Mouse (Mus musculus) cerebellum, postnatal 4 days (tissue): ENCODE results near the gene Vti1a.

ENCODE experiments used
- DNase-seq, 2 experiments: peaks; one replicate each; pipeline ENCODE4 v3.0.0; 2022; ENCODE audit warnings: low spot score in 2 of 2, mixed read lengths in 1 of 2

The Vti1a gene

DNA sequence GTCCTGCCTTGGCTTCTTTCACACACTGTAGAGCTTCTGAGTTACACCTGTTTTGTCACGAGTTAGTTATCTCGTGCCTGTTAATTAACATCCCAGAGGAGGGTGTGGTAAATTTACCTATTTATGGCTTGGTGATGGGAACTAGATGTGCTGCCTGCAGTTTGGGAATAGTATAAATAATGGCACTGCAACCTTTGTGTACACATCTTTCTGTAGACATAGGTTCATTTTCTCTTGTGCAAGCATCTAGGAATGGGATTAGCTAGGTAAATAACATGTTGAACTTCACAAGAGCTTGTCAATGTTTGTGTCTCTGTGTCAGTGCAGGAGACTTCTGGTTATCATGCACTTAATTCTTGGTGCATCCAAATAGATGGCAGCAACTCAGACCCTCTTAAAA, 204.1 kb downstream of the Vti1a start:
- no peak for DNase-seq

DNA sequence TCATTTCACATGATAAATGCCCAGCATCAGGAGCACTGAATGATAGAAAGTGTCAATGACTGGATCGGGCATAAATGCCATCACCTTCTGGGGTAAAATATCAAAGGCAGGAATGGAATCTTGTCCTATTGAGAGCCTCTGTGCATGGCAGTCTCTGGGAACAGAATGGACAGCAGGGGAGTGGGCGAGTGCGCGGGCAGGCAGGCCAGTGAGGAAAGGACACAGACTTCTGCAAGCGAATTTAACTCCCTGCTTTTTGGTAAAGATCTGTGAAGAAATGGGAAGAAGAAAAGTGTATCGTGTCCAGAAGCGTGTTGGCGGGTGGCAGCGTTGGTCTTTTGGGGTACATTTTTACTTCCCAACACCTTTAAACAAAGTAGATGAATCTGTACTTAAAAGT, 207.2 kb downstream of the Vti1a start:
- DNase-seq, result no peak

DNA sequence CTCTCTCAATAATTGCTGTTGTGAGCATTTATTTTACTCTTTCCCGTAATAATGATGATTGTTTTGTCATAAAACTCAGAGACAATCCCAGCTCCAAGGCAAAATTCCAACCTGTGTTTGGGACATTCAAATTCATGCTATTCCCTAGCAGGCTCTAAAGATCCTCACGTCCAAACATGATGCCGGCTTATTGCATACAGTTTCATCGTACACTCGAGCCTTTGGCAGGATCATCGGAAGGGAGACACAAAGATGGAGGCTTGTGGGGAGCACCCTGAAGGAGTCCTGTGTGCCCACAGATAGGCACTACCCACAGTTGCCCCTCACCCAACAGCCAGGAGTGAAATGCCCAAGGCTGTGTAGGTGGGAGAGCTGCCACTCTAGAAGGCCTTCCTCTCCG, 208.3 kb downstream of the Vti1a start:
- DNase-seq, result no peak

DNA sequence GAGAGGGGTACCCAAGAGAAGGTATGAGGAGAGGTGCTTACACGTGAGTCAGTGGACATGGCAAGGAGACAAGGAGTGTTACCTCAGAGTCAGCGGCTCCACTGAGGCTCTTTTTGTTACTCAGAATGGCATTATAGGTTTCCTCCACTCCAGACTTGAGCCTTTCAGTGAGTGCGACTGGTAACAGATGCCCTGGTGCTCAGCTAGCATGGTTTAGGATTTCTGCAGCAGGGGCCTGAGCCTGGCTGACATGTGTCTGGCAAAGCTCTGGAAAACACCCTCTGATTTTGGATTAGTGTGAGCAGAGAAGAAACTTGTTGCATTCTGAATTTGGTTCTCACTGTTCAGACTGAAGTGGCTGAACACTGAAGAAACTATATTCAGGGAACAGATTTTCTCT, 209.0 kb downstream of the Vti1a start:
- DNase-seq, result no peak

DNA sequence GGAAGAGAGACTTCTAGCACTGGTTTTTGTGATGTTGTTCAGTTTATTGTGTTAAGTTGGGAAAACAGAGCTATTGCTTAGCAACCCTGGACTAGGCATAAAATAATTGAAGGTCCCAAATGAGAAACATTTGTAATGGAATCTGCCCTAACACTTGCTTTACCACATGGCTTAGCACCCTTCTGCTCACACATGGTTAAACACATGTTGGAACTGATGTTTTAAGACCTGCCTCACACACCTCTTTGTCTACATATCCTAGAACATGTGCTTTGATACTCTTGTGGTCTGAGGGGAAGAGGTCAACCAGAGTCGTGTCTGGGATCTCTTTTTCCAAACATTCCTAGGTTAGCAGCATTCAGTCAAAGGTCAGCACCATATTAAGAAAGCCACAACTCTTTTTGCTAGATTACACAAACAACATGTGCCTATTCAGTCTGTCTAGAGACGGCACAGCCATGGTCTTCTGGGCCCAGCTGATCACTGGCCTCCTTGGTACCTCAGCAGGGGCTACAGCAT, 210.7 kb downstream of the Vti1a start:
- DNase-seq, result no peak

DNA sequence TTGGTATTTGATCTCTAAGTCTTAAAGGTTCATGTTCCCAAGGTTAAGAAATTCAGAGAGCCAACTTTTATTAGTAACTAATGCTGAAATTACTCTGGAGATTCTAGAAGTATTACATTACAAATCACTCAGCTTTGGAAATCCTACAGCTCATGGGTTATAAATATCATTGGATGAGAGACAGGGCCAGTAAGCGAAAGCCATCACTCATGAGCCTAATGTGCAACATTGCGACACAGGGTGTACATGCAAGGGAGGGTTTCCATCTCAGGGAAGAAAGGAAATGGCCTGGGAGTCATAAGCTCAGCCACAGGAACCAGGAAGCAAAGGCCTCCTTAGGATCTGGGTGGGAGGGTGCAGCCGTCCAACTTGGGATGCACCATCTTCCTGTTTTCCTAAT, 213.9 kb downstream of the Vti1a start:
- no peak for DNase-seq

DNA sequence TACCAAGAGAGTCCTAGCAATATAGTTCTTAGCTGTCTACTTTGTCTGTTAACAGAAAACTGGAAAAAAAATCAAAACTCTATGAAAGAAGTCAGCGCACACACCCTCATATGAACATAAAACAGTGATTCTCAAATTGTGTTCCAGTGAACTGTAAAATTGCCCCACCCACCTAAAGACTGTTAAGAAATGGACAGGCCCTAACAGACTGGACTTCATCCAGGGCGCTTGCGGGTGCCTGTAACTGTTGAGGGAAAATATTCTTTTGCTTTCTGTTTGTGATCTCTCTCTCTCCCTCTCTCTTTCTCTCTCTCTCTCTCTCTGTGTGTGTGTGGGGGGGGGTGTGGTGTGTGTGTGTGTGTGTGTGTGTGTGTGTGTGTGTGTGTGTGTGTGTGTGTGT, 216.6 kb downstream of the Vti1a start:
- DNase-seq, result no peak

DNA sequence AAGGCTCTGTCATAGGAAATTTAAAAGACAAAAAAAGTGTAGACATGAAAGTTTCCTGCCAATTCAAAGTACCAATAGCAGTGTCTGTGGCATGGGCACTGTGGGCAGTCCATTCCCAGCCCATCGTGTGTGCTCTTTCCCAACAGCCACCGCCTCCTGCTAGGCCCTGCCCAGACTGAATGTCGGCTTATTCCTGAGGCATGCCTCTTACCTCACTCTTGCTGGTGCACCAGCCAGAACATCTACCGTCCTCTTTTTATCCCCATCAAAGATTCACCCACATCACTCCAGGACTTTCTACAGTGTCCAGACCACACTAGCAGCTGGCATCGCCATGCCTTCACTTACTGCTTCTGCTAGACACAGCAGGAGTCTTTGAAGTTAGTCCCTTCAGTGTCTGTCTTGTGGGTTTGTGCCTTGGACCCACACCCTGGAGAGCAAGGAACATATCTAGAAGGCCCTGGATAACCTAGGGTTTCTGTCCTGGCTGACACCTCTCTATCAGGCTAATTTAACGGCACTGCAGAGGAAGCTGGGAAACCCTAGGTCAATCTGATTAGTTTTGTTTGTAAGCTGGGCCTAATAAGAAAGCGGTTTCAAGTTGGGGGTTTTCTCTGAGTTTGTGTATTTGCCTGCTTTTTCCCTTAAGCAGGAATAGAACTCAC, 220.3 kb downstream of the Vti1a start:
- DNase-seq, result no peak

DNA sequence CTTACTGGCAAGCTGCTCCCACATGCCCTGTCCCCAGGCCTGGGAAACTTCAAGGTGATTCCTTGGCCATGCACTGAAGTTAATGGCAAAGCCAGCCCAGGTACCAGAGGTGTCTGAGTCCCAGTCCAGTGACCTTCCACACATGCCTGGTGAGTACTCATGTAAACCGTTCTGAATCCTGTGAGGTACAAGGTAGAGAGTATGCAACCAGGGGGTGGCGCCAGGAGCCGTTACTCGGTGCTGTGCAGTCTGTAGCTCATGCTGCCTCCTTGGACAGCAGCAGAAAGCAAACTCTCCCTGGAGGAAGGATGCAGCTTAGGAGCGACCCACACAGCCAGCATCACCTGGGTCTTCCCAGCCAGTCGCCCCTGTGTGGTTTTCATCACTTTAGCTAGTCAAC, 221.6 kb downstream of the Vti1a start:
- peak in 1 of 2 experiments; percentile 16 for DNase-seq

DNA sequence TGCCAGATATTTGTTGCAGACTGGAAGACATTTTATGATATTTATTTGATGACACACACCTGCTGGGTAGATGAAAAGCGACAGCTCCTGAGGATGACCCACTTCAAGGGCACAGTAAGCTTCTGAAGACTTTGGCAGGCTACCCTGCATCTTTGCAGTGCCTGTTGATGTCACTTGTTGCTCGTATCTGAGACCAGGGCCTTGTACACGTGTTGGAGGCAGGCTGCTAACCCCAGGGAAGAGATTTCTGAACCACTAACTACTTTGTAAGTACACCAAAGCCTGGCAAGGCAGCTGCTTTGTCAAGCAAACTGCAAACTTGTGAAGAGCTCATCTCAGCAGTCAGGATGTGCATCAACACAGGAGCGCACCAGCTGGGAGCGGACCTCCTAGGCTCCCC, 225.5 kb downstream of the Vti1a start:
- no peak for DNase-seq

DNA sequence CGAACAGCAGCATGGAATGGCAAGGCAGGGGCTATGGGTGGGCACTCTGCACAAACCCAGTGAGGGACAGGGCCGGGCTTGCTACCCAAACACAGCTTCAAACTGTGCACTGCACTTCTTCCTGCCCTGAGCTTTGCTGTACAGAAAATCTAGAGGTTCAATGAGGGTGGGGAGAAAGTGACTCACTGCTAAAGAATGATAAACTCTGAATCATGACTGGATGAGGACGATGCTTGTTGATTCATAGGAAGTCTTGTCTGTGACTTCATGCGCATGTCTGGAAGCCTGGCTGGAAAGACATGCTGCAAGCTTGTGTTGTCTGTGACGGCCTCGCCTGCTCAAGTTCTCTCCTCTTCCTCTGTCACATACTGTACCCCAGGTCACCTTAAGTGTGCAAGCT, 226.4 kb downstream of the Vti1a start:
- no peak for DNase-seq

DNA sequence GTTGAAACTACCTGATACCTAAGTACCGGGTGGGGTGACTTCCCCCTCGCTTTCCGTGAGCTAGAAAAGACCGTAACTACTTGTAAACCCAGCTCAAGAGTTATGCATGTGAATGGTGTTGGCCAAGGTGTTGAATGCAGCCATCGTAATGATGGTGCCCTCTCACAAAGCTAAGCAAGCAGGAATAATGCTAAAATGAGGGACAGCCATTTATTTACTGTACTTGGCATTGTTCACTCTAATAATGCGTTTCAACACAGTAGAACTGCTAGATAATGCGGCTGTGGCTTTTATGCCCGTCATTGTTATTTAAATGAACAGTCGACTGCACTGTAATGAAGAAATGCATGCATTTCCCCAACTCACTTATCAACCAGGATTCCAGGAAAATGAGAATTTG, 227.1 kb downstream of the Vti1a start:
- no peak for DNase-seq

DNA sequence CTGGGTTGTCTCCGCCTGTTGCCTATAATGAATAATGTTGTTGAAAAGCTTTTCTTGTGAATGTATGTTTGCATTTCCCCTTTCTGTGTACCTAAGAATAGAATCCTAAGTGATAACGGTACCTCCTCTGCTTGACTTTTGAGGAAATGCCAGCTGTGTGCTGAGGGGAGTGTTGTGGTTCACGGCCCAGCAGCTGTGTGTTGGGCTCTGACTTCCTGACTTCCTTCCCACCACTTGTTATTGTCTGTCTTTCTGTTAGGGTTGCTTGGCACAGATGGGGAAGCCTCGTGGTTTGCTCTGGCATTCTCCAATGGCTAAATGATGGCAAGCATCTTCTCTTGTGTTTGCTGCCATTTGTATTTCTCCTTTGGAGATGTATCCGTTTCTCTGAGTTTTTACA, 228.4 kb downstream of the Vti1a start:
- no peak for DNase-seq

DNA sequence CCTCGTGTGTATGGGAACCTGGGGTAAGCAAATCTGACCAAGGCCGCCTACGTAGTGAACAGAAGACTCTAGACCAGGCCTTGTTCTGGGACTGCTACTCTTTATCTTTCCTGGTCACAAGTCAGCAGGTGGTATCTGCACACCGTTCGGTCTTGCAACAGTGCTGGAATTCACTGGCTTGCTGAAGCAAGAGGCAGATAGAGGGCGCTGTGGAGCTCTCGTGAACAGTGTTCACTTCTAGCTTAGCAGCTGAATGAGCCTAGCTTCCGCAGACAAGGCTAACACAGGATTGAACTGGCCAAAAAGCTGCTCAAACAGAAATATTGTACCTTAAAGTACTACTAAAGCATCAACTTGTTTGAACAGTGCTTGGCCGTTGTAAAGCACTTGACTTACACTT, 229.4 kb downstream of the Vti1a start:
- DNase-seq, result peak; percentile 73 to 84

DNA sequence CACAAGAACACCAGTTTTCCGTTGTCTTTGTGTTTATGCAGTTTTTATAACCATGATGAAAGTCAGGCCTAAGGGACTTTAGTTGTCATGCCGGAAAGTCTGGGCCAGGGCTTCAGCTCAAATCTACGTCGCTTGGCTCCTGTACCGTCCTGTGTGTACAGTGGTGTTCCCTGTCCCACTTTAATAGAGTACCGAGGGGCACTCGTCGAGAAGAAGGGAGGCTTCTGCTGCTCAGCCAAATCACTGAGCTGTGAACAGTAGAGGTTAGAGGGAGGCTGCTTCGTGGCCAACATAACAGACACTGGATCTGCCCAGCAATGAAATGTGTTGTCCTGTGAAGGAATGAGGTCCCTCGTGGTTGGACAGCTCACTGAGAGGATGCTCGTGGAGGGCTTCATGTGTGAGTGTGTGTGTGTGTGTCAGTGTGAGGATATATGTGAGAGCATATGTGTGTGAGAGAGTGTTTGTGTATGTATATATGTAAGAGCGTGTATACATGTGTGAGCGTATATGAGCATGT, 230.0 kb downstream of the Vti1a start:
- DNase-seq, result no peak

DNA sequence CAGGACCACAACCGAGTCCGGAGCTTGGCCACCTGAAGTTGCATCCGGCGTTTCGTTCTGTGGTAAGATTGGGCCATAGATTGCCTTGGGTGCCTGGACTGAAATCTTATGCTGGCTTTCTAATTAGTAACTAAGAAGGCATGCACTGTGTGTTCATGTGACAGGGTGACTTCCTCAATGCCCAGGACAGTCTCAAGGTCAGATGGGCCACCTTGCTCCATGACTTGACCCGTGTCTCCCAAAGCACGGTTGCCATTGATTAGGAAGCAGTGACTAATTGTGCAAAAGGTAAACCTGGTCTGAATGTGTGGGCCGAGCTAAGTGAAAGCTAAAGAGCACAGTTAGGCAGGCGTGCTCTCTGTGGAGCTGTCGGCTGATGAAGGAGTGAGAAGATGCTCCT, 232.1 kb downstream of the Vti1a start:
- no peak for DNase-seq

DNA sequence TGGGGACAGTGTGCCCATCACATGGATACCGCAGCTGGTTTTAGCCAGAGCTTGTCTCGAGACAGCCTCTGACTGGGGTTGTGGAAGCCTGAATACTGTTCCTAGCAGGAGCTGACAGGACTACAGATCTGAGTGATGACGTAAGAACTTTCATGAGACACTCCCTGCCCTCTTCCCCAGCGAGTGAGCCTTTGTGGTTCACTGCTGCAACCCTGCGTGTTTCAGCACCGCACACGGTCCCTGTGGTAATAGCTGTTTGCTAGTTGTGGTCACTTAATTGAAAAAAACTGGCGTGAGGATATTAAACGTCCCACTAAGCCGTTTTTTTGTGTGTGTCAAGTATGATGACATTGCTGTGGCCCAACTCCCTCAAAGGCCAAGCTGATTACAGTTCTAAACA, 232.6 kb downstream of the Vti1a start:
- no peak for DNase-seq

DNA sequence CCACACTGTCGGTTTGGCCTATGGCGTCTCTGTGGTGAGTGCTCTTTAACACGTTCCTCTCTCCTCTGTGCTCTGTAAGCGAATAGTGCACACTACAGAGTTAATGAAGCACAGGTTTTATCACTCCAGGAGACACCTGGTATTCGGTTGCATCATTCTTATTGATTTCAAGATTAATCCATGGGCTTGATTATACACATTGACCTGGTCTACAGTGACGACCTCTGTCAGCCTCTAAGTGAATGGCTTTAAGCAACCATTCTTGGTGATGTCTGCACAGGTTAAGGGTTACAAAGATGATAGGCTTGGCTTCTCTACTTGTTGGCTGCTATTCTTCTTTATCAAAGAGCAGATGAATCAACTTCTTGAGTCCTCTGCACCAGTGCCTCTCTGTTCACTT, 234.1 kb downstream of the Vti1a start:
- DNase-seq, result no peak

DNA sequence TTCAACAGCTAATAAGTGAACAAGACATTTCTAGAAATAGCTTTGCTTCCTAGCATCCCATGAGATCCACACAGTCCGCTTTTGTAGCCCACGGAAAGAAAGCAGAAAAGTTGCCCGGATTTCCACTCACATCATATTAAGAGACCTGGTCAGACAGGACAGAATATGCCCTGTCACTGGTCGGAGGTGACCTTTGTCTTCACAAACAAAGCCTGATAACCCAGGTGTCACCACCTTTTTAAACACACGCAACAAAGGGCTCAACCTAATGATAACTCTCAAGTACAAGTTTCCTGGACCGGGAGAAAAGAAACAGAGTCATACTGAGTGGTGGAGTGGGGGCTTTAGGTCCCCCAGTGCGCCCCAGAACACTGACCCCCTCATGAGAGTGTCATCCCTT, 236.2 kb downstream of the Vti1a start:
- DNase-seq, result no peak

DNA sequence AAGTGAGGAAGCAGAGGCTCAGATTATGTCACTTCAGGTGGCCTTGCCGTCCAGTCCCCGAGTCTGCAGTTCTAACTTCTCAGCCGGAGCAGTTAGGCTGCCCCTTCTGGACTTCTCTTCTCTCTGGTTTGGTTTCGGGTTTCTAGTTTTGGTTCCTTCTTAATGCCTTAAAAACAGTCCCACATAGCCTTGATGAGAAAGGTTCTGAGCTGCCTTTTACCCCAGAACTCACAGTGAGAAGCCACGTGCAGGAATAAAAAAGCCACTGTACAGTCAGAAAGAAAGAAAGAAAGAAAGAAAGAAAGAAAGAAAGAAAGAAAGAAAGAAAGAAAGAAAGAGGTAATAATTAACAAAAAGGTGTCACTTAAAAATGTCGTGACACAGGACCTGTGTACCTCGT, 236.8 kb downstream of the Vti1a start:
- DNase-seq, result no peak

DNA sequence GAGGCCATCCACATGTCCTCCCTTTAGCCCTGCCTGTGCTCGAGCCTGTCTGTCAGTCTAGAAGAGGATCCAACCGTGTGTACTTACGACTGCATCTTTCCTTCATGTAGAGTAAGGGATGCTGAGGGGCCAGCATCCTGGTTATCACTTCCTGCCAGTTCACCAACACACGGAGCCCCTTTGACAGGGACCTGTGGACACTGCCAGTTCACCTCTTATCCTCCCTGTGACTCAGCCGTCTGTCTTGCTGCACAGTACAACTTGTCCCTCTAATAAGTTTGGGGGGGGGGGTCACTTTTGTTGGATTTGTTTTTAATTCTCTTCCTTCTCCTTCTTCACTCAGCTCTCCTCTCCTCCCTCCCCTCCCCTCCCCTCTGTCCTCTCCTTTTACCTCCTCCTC, 238.2 kb downstream of the Vti1a start:
- no peak for DNase-seq

DNA sequence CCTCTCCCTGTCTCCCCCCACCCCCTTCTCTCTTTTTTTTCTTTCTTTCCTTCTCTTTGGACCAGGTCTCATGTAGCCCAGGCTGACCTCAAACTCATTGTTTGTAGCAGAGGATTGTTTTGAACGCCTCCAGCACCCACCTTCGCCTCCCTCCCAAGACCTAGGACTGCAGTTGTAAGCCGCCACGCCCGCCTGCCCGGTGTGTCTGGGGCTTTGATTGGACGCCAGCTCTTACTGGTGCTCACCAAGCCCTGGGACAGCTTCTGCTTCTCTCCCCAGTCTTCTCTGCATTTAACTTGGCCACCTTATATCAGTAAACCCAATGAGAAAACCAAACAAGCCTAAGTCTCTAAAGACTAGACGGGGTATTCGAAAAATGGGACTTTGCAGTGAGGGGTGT, 238.6 kb downstream of the Vti1a start:
- no peak for DNase-seq

DNA sequence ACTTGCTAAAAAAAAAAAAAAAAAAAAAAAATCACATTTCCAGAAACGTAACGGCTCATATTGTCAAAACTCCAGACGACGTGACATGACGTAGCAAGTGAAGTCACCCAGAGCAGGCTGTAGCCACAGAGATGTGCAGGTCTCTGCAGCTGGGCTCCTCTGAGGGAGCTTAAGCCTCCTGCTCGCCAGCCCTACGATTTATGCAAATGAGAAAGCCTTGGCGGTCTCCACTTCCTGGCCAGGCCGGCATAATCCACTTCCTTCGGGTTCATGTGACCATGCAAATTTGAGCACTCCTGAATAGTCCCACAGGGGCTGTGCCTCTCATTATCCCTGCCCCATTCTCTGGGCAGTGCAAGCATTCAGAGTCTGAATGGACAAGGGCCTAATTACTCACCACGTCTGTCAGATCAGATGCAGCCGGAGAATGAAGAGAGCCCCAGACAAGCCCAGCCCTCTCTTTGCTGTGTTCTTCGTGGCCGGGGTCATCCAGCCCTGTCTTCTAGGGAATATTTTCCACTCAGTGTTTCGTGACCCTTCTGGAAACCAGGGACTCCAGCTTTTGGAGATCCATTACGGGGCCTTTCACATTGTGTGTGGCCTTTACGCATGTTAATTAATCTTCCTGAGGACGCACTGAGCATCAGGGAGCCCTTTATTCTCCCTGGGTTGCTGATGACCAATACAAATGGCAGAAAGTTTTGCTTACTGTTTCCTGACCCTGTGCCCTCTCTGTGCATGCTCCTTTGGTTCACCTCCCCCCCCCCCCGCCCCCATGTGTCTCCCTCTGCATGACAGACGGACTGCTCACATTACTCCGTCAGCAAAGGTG, 240.3 kb downstream of the Vti1a start:
- DNase-seq, result peak in 1 of 2 experiments; percentile 61
